In the genomic region with DNA sequence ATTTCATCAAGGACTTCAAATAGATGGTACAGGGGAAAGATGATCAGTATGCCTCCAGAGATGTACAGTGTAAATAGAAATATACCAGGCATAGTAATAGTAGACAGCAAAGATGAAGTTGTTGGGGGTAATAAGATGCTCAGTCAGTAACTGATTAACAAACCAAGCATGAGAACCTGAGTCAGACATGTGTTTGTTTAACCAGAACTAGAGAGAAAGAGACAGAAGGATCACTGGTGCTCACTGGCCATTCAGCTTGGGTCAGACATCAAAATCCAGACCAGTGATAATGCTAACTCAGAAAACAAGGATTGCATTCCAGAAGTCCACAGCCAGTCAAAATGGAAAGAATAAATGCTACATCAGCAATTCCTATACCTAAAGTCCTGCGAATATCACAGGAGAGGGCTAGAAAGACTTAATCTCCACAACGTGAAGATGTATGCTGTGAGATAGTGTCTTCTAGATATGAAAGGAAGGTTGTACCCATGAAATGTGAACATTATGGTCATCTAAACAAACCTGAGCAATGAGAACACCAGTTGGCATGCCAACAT, we compare ENCODE assay signal across 22 mouse cellular contexts.
A peak's percentile ranks its signal among the peaks of the same experiment; 100 is the strongest.
DNase-seq lines count a peak whose midpoint lies in the region; ATAC-seq and TF ChIP-seq lines count a peak whose summit lies in the region.
"Had no signal": no experiment of that assay in that cellular context is flagged by ENCODE, and none has a peak within 500 bp of the region (broad histone marks: within the 10 kb centered on the region; RNA-seq: fewer than 3 reads in every experiment).

No protein-coding gene starts in this region.

- ATAC-seq in Patski = peak; percentile 96
- ATAC-seq: activated CD4-positive, CD25-positive, alpha-beta regulatory T cell, adult 4 months; CD4-positive, CD25-positive, alpha-beta regulatory T cell, adult 4 months had no signal

- no peak for TF ChIP-seq CTCF in CH12.LX (conservative IDR thresholded peaks at IDR 0.05 in 1 of 2, IDR thresholded peaks at IDR 0.05 in 1 of 2; ENCODE audit: low read depth in 2 of 2, low read length in 2 of 2)
- TF ChIP-seq CTCF in Patski (IDR thresholded peaks at IDR 0.05) = no peak

- dilution Hi-C loops in CH12.LX (cut with MboI; ENCODE audit: extremely low pct_ligation_motif_present, extremely low pct_unique_long_range_greater_than_20kb, low sequenced_read_pairs) = no loop called here

- no peaks in the 10 kb centered on the region for H3K79me2 ChIP-seq in CH12.LX (replicated peaks; ENCODE audit: control insufficient read depth, extremely low read depth, insufficient read depth, poor library complexity, severe bottlenecking)

- TF ChIP-seq RAD21 in CH12.LX (IDR thresholded peaks at IDR 0.05; ENCODE audit: low read depth, low read length) = no peak

- CTCF ChIA-PET in Patski (lab: Charles Lee) = interaction anchor here (0.9 kb wide), 1 partner anchor 11 kb away, joined by 3 read pairs; no protein-coding TSS in a partner anchor

- no peak for TF ChIP-seq POLR2A in CH12.LX (IDR thresholded peaks at IDR 0.05; ENCODE audit: low read depth, low read length)

- DNase-seq in CH12.LX (ENCODE audit: extremely low read depth) (no peak), ES-E14 (ENCODE audit: low read depth, low spot score) (no peak), Patski (ENCODE audit: low read depth, low spot score) (peak; percentile 55)
- no peak for DNase-seq in heart, adult 9 months (ENCODE audit: low spot score in 2 of 2)
- no peak for DNase-seq in ovary, adult 18-20 months (ENCODE audit: low spot score)
- DNase-seq in embryo, embryonic 9.5 days (ENCODE audit: extremely low spot score) = no peak
- DNase-seq: adrenal gland, adult 2 months; adrenal gland, adult 8-10 months; adrenal gland, postnatal 10 days; adrenal gland, postnatal 14 days; adrenal gland, postnatal 25 days; adrenal gland, postnatal 36 days; B cell, adult 2 months; cerebellum, adult 11 months; cerebellum, adult 11-12 months; cerebellum, adult 18-20 months; cerebellum, adult 2 months; cerebellum, adult 8-10 months; cerebellum, adult 9-10 months had no signal

- no peak overlapping the region for H3K9ac ChIP-seq in CH12.LX (ENCODE audit: insufficient read depth, low read depth)
- no peak overlapping the region for H3K9ac ChIP-seq in ES-E14 (ENCODE audit: insufficient read depth, low read depth, low read length, poor library complexity, severe bottlenecking)

- H3K4me2 ChIP-seq in CH12.LX (ENCODE audit: insufficient read depth, low read depth, poor library complexity, severe bottlenecking) = no peak overlapping the region

- H3K36me3 ChIP-seq in CH12.LX (replicated peaks in 1 of 2; ENCODE audit: control insufficient read depth in 1 of 2, insufficient read depth in 1 of 2, low read length in 1 of 2) = no peaks in the 10 kb centered on the region
- no peaks in the 10 kb centered on the region for H3K36me3 ChIP-seq in ES-E14 (ENCODE audit: control insufficient read depth, insufficient read depth, low read length, poor library complexity, severe bottlenecking)
- H3K36me3 ChIP-seq: G1E had no signal

- no peaks in the 10 kb centered on the region for H3K9me3 ChIP-seq in CH12.LX (replicated peaks; ENCODE audit: low read length)
- no peaks in the 10 kb centered on the region for H3K9me3 ChIP-seq in ES-E14 (ENCODE audit: control insufficient read depth, insufficient read depth, low read depth, low read length)
- H3K9me3 ChIP-seq: G1E had no signal

- in situ Hi-C loops in CH12.LX (cut with MboI; ENCODE audit: low pct_ligation_motif_present, low pct_unique_long_range_greater_than_20kb, low sequenced_read_pairs) (no loop called here), ES-E14 (cut with MboI; ENCODE audit: low sequenced_read_pairs in 2 of 2, unreplicated experiment in 2 of 2) (no loop called here), Patski (cut with MboI; ENCODE audit: low pct_unique_long_range_greater_than_20kb) (no loop called here)

- POLR2A ChIA-PET in Patski (lab: Charles Lee) = no interaction called here

- H3K4me3 ChIP-seq in CH12.LX (replicated peaks in 1 of 3; ENCODE audit: low read depth in 2 of 3, low read length in 2 of 3, poor library complexity in 1 of 3) (no peak overlapping the region), ES-E14 (ENCODE audit: insufficient read depth in 1 of 2, low read depth in 1 of 2, low read length in 2 of 2, poor library complexity in 1 of 2, severe bottlenecking in 1 of 2) (no peak overlapping the region)

- H3K27me3 ChIP-seq in CH12.LX (replicated peaks) (no peaks in the 10 kb centered on the region), Patski (no peaks in the 10 kb centered on the region)

- TF ChIP-seq EP300 in CH12.LX (IDR thresholded peaks at IDR 0.05; ENCODE audit: low read length) = no peak

- no peak overlapping the region for H3K27ac ChIP-seq in CH12.LX (ENCODE audit: insufficient read depth, low read depth)
- H3K27ac ChIP-seq in ES-E14 (ENCODE audit: insufficient read depth, low read depth, low read length, poor library complexity, severe bottlenecking) = no peak overlapping the region

- H3K4me1 ChIP-seq in CH12.LX (ENCODE audit: control insufficient read depth in 1 of 2, insufficient read depth in 2 of 2) (no peaks in the 10 kb centered on the region), ES-E14 (ENCODE audit: control insufficient read depth in 2 of 2, insufficient read depth in 2 of 2, low read length in 2 of 2, poor library complexity in 1 of 2) (no peaks in the 10 kb centered on the region)

TF ChIP-seq in CH12.LX, 34 proteins besides CTCF, POLR2A, EP300 and RAD21:
- no peak for TF ChIP-seq ZKSCAN1 (IDR thresholded peaks at IDR 0.05; ENCODE audit: borderline replicate concordance, low read depth, low read length)
- TF ChIP-seq MAFK (IDR thresholded peaks at IDR 0.05; ENCODE audit: insufficient replicate concordance, low read length) = peak; percentile 70; the same call in 1 of the 2 replicates

TF ChIP-seq in ES-E14, 5 proteins besides CTCF, POLR2A, EP300 and RAD21:
- TF ChIP-seq HCFC1 (IDR thresholded peaks at IDR 0.05; ENCODE audit: borderline replicate concordance, insufficient read depth, low read length) (no peak), MAFK (IDR thresholded peaks at IDR 0.05; ENCODE audit: insufficient read depth, low read depth, low read length) (peak; percentile 73; the same call in 1 of the 2 replicates), ZC3H11A (IDR thresholded peaks at IDR 0.05; ENCODE audit: borderline replicate concordance, low read depth, low read length) (no peak), CHD2 (IDR thresholded peaks at IDR 0.05; ENCODE audit: low read depth, low read length) (no peak)
